Mouse (Mus musculus): Measurements from ENCODE around the gene Mnat1. TPM values are rescaled to one million over a fixed set of nuclear protein-coding genes. Genes with fewer than 3 reads are reported as not detected.

Mnat1 gene
- polyA plus RNA-seq, 2 experiments: 6.7 to 12.4 TPM

DNA sequence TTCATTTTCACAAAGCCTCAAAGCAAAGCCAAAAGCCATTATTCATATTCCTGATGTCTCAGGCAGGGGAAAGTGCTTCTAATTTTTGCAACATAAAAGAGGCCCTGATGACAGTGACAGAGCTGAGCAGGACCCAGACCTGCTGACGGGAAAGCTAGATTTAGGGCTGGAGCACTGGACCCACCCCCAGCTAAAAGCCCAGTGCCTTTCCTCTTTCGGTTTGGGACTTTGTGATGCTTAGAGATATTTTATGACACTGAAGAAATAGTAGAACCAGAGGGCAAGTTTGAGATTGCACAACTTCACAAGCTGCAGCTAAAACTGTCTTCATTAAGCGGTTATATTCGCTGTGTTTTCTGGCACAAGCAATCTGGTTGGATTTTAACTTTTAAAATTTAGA is 181.1 kb downstream of the Mnat1 start:
- DNase-seq (ENCODE audit: low read depth in 3 of 3, low spot score in 3 of 3) (no peak), ATAC-seq (ENCODE audit: insufficient read depth) (no peak)
- WGBS (ENCODE audit: insufficient replicate concordance): 62% methylated on average over 4 of the region's 4 CpGs
- H3K9me3 ChIP-seq (ENCODE audit: control insufficient read depth, low read length): no peaks in the 10 kb centered on the region
- no peak overlapping the region for H3K4me2 ChIP-seq (ENCODE audit: low read depth)
- H3K36me3 ChIP-seq (replicated peaks; ENCODE audit: control insufficient read depth, insufficient read depth, low read depth): no peaks in the 10 kb centered on the region
- TF ChIP-seq EP300 (IDR thresholded peaks at IDR 0.05; ENCODE audit: low read depth) (no peak), CTCF (IDR thresholded peaks at IDR 0.05; ENCODE audit: low read depth) (no peak)
- no peaks in the 10 kb centered on the region for H3K4me1 ChIP-seq (replicated peaks; ENCODE audit: control insufficient read depth in 2 of 2, insufficient read depth in 2 of 2, low read length in 1 of 2)
- H3K27ac ChIP-seq: no peak overlapping the region
- H3K9ac ChIP-seq (replicated peaks): no peak overlapping the region
- H3K4me3 ChIP-seq (ENCODE audit: insufficient read depth in 1 of 2, low read depth in 2 of 2, low read length in 2 of 2): no peak overlapping the region
- H3K27me3 ChIP-seq (ENCODE audit: control insufficient read depth, insufficient read depth, low read length): no peaks in the 10 kb centered on the region

DNA sequence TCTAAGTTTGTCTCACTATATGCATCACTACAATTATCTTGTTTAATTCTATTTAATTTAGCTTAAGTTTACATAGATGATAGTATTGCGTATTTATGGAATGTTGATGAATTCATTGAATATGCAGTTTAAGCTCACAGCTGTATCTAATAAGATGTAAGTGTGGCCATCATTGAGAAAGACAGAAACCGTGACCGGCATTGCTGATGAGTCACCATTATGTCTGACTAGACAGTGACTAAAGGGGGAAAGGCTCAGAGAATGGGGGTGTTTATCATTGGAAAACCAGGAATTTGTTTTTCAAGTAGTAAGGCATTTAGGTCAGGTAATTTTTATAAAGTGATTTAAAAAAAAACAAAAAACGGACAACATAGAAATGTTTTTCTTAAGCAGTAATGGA is 184.2 kb downstream of the Mnat1 start:
- no peak overlapping the region for H3K9ac ChIP-seq (replicated peaks)
- no peak overlapping the region for H3K4me3 ChIP-seq (ENCODE audit: insufficient read depth in 1 of 2, low read depth in 2 of 2, low read length in 2 of 2)
- H3K27ac ChIP-seq: no peak overlapping the region
- no peak for ATAC-seq (ENCODE audit: insufficient read depth)
- H3K36me3 ChIP-seq (replicated peaks; ENCODE audit: control insufficient read depth, insufficient read depth, low read depth): no peaks in the 10 kb centered on the region
- H3K27me3 ChIP-seq (ENCODE audit: control insufficient read depth, insufficient read depth, low read length): no peaks in the 10 kb centered on the region
- WGBS (ENCODE audit: insufficient replicate concordance): 75% methylated on average over 4 of the region's 4 CpGs
- no peaks in the 10 kb centered on the region for H3K4me1 ChIP-seq (replicated peaks; ENCODE audit: control insufficient read depth in 2 of 2, insufficient read depth in 2 of 2, low read length in 1 of 2)
- no peak for DNase-seq (ENCODE audit: low read depth in 3 of 3, low spot score in 3 of 3)
- no peak for TF ChIP-seq EP300 (IDR thresholded peaks at IDR 0.05; ENCODE audit: low read depth)
- H3K4me2 ChIP-seq (ENCODE audit: low read depth): no peak overlapping the region
- H3K9me3 ChIP-seq (ENCODE audit: control insufficient read depth, low read length): no peaks in the 10 kb centered on the region

DNA sequence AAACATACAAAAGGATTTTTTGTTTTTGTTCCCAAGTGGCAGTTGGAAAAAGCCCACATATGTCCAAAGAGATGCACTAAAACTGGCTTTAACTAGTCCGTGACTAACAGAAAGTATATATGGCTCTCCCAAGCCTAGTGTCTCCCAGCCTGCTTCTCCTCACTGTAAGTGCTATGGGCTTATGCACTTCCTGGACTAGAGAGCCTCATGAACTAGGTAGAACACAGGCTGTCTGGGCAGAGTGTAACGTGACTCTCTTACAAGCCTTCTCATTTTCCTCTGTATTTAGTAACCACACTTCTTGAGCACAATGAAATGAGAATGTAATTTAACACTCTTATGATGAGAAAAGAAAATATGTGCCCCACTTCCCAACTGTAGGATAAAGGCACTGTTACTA is 185.2 kb downstream of the Mnat1 start:
- 64% methylated on average over 2 of the region's 2 CpGs for WGBS (ENCODE audit: insufficient replicate concordance)
- Histone ChIP-seq H3K36me3 (replicated peaks; ENCODE audit: control insufficient read depth, insufficient read depth, low read depth) (no peaks in the 10 kb centered on the region), H3K9me3 (ENCODE audit: control insufficient read depth, low read length) (no peaks in the 10 kb centered on the region), H3K9ac (replicated peaks) (no peak overlapping the region), H3K4me3 (ENCODE audit: insufficient read depth in 1 of 2, low read depth in 2 of 2, low read length in 2 of 2) (no peak overlapping the region), H3K27ac (no peak overlapping the region), H3K4me1 (replicated peaks; ENCODE audit: control insufficient read depth in 2 of 2, insufficient read depth in 2 of 2, low read length in 1 of 2) (no peaks in the 10 kb centered on the region), H3K27me3 (ENCODE audit: control insufficient read depth, insufficient read depth, low read length) (no peaks in the 10 kb centered on the region), H3K4me2 (ENCODE audit: low read depth) (no peak overlapping the region)
- DNase-seq (ENCODE audit: low read depth in 3 of 3, low spot score in 3 of 3) (no peak), ATAC-seq (ENCODE audit: insufficient read depth) (no peak)
- TF ChIP-seq CTCF (IDR thresholded peaks at IDR 0.05; ENCODE audit: low read depth): no peak
- no peak for TF ChIP-seq EP300 (IDR thresholded peaks at IDR 0.05; ENCODE audit: low read depth)

DNA sequence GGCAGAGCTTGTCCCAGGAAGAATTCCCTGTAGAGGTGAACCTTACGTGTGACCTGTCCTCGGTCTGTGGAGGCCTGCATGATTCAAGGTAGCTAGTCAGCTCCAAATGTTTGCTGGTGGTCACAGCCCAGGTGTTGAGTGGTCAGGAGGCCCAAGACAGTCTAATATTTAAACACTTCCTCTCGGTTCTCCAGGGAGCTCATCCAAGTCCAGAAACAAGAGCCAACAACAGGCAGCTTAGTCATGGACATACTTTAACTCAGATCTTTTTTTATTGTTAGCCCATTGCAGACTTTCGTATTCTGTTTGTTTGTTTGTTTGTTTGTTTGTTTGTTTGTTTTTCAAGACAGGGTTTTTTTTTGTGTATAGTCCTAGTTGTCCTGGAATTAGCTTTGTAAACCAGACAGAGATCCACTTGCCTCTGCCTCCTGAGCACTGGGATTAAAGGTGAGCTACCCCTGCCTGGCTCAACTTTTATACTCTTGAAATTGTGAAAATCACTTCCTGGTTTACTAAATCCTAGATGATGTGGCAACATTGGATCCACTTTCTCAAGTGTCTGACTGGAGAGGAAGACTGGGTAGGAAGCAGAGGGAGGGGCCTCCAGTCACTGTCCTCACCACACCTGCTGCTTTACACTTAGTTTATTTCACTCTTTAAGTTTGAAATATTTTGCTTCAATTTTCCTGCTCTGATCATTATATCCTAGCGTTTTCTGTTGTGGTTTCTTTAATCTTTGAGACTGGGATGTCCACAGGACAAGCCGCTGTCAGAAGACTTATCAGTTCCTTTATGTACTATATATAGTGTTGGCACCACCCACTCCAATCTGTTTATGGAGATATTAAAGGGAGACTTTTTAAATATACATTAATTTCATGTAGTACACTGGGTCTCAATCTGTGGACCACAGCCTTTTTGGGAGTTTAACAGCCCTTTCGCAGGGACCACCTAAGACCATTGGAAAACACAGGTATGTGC is 194.5 kb downstream of the Mnat1 start:
- H3K36me3 ChIP-seq (replicated peaks; ENCODE audit: control insufficient read depth, insufficient read depth, low read depth): no peaks in the 10 kb centered on the region
- H3K4me2 ChIP-seq (ENCODE audit: low read depth): no peak overlapping the region
- H3K4me3 ChIP-seq (ENCODE audit: insufficient read depth in 1 of 2, low read depth in 2 of 2, low read length in 2 of 2): no peak overlapping the region
- no peak overlapping the region for H3K9ac ChIP-seq (replicated peaks)
- ATAC-seq (ENCODE audit: insufficient read depth) (no peak), DNase-seq (ENCODE audit: low read depth in 3 of 3, low spot score in 3 of 3) (no peak)
- H3K27ac ChIP-seq: no peak overlapping the region
- no peaks in the 10 kb centered on the region for H3K9me3 ChIP-seq (ENCODE audit: control insufficient read depth, low read length)
- no peak for TF ChIP-seq CTCF (IDR thresholded peaks at IDR 0.05; ENCODE audit: low read depth)
- TF ChIP-seq EP300 (IDR thresholded peaks at IDR 0.05; ENCODE audit: low read depth): no peak
- H3K4me1 ChIP-seq (replicated peaks; ENCODE audit: control insufficient read depth in 2 of 2, insufficient read depth in 2 of 2, low read length in 1 of 2): 0 out of 4 replicates have a peak, but pooled peaks cover 0 to 2% of the 10 kb centered on the region in 2 experiments
- WGBS (ENCODE audit: insufficient replicate concordance): 50% methylated on average over 7 of the region's 7 CpGs
- H3K27me3 ChIP-seq (ENCODE audit: control insufficient read depth, insufficient read depth, low read length): no peaks in the 10 kb centered on the region

Other genes starting within 250 kb of the Mnat1 start
- gene Six6, start 183.8 kb upstream of the Mnat1 start, polyA plus RNA-seq (2012; rRNA removed): not detected in 2 replicates
- gene Six6, start 183.8 kb upstream of the Mnat1 start, polyA plus RNA-seq (2014; fragmentation: Nextera tagmentation; extraction: Ambion mirVana): not detected in 2 replicates
- 0.28 and 0.84 TPM in 2 replicates for gene 4930447C04Rik, start 182.9 kb upstream of the Mnat1 start, polyA plus RNA-seq (2012; rRNA removed)
- gene 4930447C04Rik, start 182.9 kb upstream of the Mnat1 start, polyA plus RNA-seq (2014; fragmentation: Nextera tagmentation; extraction: Ambion mirVana): 0.09 and 0.23 TPM in 2 replicates
- 0.01 and 0.07 TPM in 2 replicates for gene Six1, start 69.8 kb upstream of the Mnat1 start, polyA plus RNA-seq (2012; rRNA removed)
- gene Six1, start 69.8 kb upstream of the Mnat1 start, polyA plus RNA-seq (2014; fragmentation: Nextera tagmentation; extraction: Ambion mirVana): not detected in 2 replicates
- gene Six4, start 10.3 kb upstream of the Mnat1 start, polyA plus RNA-seq (2012; rRNA removed): 0.01 and 0.02 TPM in 2 replicates
- not detected in 2 replicates for gene Six4, start 10.3 kb upstream of the Mnat1 start, polyA plus RNA-seq (2014; fragmentation: Nextera tagmentation; extraction: Ambion mirVana)
- 4.0 and 5.9 TPM in 2 replicates for gene Trmt5, start 163.0 kb downstream of the Mnat1 start, polyA plus RNA-seq (2012; rRNA removed)
- gene Trmt5, start 163.0 kb downstream of the Mnat1 start, polyA plus RNA-seq (2014; fragmentation: Nextera tagmentation; extraction: Ambion mirVana): 7.1 and 8.6 TPM in 2 replicates
- gene Slc38a6, start 163.1 kb downstream of the Mnat1 start, polyA plus RNA-seq (2012; rRNA removed): 2.1 and 2.4 TPM in 2 replicates
- gene Slc38a6, start 163.1 kb downstream of the Mnat1 start, polyA plus RNA-seq (2014; fragmentation: Nextera tagmentation; extraction: Ambion mirVana): 1.1 and 2.1 TPM in 2 replicates